Mouse (Mus musculus) embryonic facial prominence, embryonic 10.5 days (tissue): ENCODE results near the gene Glrx5. TPM values are rescaled to one million over a fixed set of nuclear protein-coding genes. Genes with fewer than 3 reads are reported as not detected.
A peak's percentile ranks its signal among the peaks of the same experiment; 100 is the strongest.

Experiments
- DNase-seq: peaks from one replicate; pipeline ENCODE4 v3.0.0-alpha.2; 2017; ENCODE audit warnings: low spot score
- H3K27ac ChIP-seq: fragments of 300-500 bp; sonication (generic); replicated peaks from 2 replicates; pipeline ENCODE4 v1.5.1; 2016; ENCODE audit warnings: mild to moderate bottlenecking
- H3K27me3 ChIP-seq: fragments of 300-500 bp; sonication (generic); replicated peaks from 2 replicates; pipeline ENCODE4 v1.6.1; 2016; ENCODE audit warnings: low read depth, mild to moderate bottlenecking; ENCODE audit not compliant: poor library complexity, severe bottlenecking
- H3K36me3 ChIP-seq: fragments of 300-500 bp; sonication (generic); replicated peaks from 2 replicates; pipeline ENCODE4 v1.6.1; 2016; ENCODE audit warnings: mild to moderate bottlenecking, moderate library complexity
- H3K4me1 ChIP-seq: fragments of 300-500 bp; sonication (generic); 2 replicates; pipeline ENCODE4 v1.6.1; 2016
- H3K4me3 ChIP-seq: fragments of 300-500 bp; sonication (generic); 2 replicates; pipeline ENCODE4 v1.5.1; 2016; ENCODE audit warnings: mild to moderate bottlenecking, moderate library complexity
- H3K9me3 ChIP-seq: fragments of 300-500 bp; sonication (generic); 2 replicates; pipeline ENCODE4 v1.6.1; 2016; ENCODE audit warnings: mild to moderate bottlenecking
- WGBS: fragments of 180-500 bp; shearing (Covaris S2); methylation state at CpG from one replicate; pipeline ENCODE4 v1.1.7; 2016; 5-methylcytosine and 5-hydroxymethylcytosine counted together
- polyA plus RNA-seq: library from polyadenylated mRNA; unstranded; fragments of >200 nt; fragmentation: Nextera tagmentation; extraction: Ambion mirVana; gene quantifications from 2 replicates; pipeline ENCODE4 v1.2.1, GENCODE M21; 2016

The Glrx5 gene
- polyA plus RNA-seq, 1 experiment from 2014 or later, result 218 TPM

- no peak overlapping the region for H3K4me3 ChIP-seq
- no peaks in the 10 kb centered on the region for H3K27me3 ChIP-seq
- H3K4me1 ChIP-seq, result peaks cover 9% of the 10 kb centered on the region
- no peak for DNase-seq
- no peaks in the 10 kb centered on the region for H3K36me3 ChIP-seq
- 90% methylated on average over 7 of the region's 7 CpGs for WGBS
- H3K9me3 ChIP-seq, result no peaks in the 10 kb centered on the region
- H3K27ac ChIP-seq, result no peak overlapping the region
Measured at GRCm38 (mm10) chr12:105065119-105065518, 32.6 kb downstream of the Glrx5 start.

GRCm38 (mm10) chr12:105066523-105066922, 34.0 kb downstream of the Glrx5 start:
- WGBS, result 84% methylated on average over 10 of the region's 10 CpGs
- Histone ChIP-seq H3K36me3 (no peaks in the 10 kb centered on the region), H3K4me1 (peaks cover 9% of the 10 kb centered on the region), H3K27me3 (no peaks in the 10 kb centered on the region), H3K4me3 (no peak overlapping the region), H3K9me3 (no peaks in the 10 kb centered on the region), H3K27ac (no peak overlapping the region)
- no peak for DNase-seq

- WGBS, result 81% methylated on average over 5 of the region's 5 CpGs
- Histone ChIP-seq H3K9me3 (no peaks in the 10 kb centered on the region), H3K27me3 (no peaks in the 10 kb centered on the region), H3K4me3 (no peak overlapping the region), H3K27ac (no peak overlapping the region), H3K4me1 (0 out of 2 replicates have a peak, but pooled peaks cover 3% of the 10 kb centered on the region), H3K36me3 (no peaks in the 10 kb centered on the region)
- DNase-seq, result no peak
Measured at GRCm38 (mm10) chr12:105068911-105069310, 36.4 kb downstream of the Glrx5 start.

- 0 out of 2 replicates have a peak, but pooled peaks cover 6% of the 10 kb centered on the region for H3K27me3 ChIP-seq
Measured at GRCm38 (mm10) chr12:105073708-105074107, 41.2 kb downstream of the Glrx5 start.

GRCm38 (mm10) chr12:105075496-105075895, 43.0 kb downstream of the Glrx5 start:
- peaks cover 8% of the 10 kb centered on the region for H3K4me1 ChIP-seq
- peak; percentile 29 for DNase-seq
- no peak overlapping the region; the same call in 1 of the 2 replicates for H3K27ac ChIP-seq
- no peak overlapping the region for H3K4me3 ChIP-seq
- no peaks in the 10 kb centered on the region for H3K36me3 ChIP-seq
- H3K27me3 ChIP-seq, result 0 out of 2 replicates have a peak, but pooled peaks cover 6% of the 10 kb centered on the region
- WGBS, result 64% methylated on average over 7 of the region's 7 CpGs
- H3K9me3 ChIP-seq, result no peaks in the 10 kb centered on the region

More at GRCm38 (mm10) chr12:105073708-105074107, 41.2 kb downstream of the Glrx5 start:
- Histone ChIP-seq H3K36me3 (no peaks in the 10 kb centered on the region), H3K27ac (no peak overlapping the region), H3K4me3 (no peak overlapping the region), H3K9me3 (no peaks in the 10 kb centered on the region), H3K4me1 (peaks cover 8% of the 10 kb centered on the region)
- 37% methylated on average over 9 of the region's 9 CpGs for WGBS
- DNase-seq, result peak; percentile 27

GRCm38 (mm10) chr12:105076511-105076910, 44.0 kb downstream of the Glrx5 start:
- no peak overlapping the region for H3K4me3 ChIP-seq
- H3K27me3 ChIP-seq, result 0 out of 2 replicates have a peak, but pooled peaks cover 6% of the 10 kb centered on the region
- no peak for DNase-seq
- no peaks in the 10 kb centered on the region for H3K9me3 ChIP-seq
- WGBS, result 54% methylated on average over 3 of the region's 3 CpGs
- H3K36me3 ChIP-seq, result no peaks in the 10 kb centered on the region
- peaks cover 8% of the 10 kb centered on the region for H3K4me1 ChIP-seq
- H3K27ac ChIP-seq, result no peak overlapping the region; the same call in 1 of the 2 replicates

- Histone ChIP-seq H3K36me3 (no peaks in the 10 kb centered on the region), H3K27me3 (0 out of 2 replicates have a peak, but pooled peaks cover 6% of the 10 kb centered on the region), H3K27ac (no peak overlapping the region), H3K4me3 (no peak overlapping the region), H3K9me3 (no peaks in the 10 kb centered on the region), H3K4me1 (peaks cover 8% of the 10 kb centered on the region)
- DNase-seq, result no peak
- 88% methylated on average over 2 of the region's 2 CpGs for WGBS
Measured at GRCm38 (mm10) chr12:105077232-105077631, 44.7 kb downstream of the Glrx5 start.

GRCm38 (mm10) chr12:105084171-105084570, 51.7 kb downstream of the Glrx5 start:
- Histone ChIP-seq H3K4me3 (no peak overlapping the region), H3K27me3 (no peaks in the 10 kb centered on the region), H3K9me3 (no peaks in the 10 kb centered on the region), H3K27ac (no peak overlapping the region), H3K4me1 (peaks cover 5% of the 10 kb centered on the region), H3K36me3 (no peaks in the 10 kb centered on the region)
- DNase-seq, result no peak
- 74% methylated on average over 5 of the region's 5 CpGs for WGBS

- DNase-seq, result no peak
- no peaks in the 10 kb centered on the region for H3K27me3 ChIP-seq
- H3K27ac ChIP-seq, result no peak overlapping the region
- peaks cover 8% of the 10 kb centered on the region for H3K4me1 ChIP-seq
- no peaks in the 10 kb centered on the region for H3K36me3 ChIP-seq
- H3K9me3 ChIP-seq, result no peaks in the 10 kb centered on the region
- WGBS, result 85% methylated on average over 6 of the region's 6 CpGs
- H3K4me3 ChIP-seq, result no peak overlapping the region
Measured at GRCm38 (mm10) chr12:105084816-105085215, 52.3 kb downstream of the Glrx5 start.

GRCm38 (mm10) chr12:105085296-105085695, 52.8 kb downstream of the Glrx5 start:
- Histone ChIP-seq H3K9me3 (no peaks in the 10 kb centered on the region), H3K36me3 (no peaks in the 10 kb centered on the region)
- WGBS, result 88% methylated on average over 12 of the region's 12 CpGs

GRCm38 (mm10) chr12:105086781-105087180, 54.3 kb downstream of the Glrx5 start:
- H3K27me3 ChIP-seq, result no peaks in the 10 kb centered on the region
- no peak overlapping the region for H3K4me3 ChIP-seq
- no peaks in the 10 kb centered on the region for H3K9me3 ChIP-seq
- DNase-seq, result no peak
- peaks cover 8% of the 10 kb centered on the region for H3K4me1 ChIP-seq
- no peak overlapping the region for H3K27ac ChIP-seq
- WGBS, result 96% methylated on average over 6 of the region's 6 CpGs
- H3K36me3 ChIP-seq, result no peaks in the 10 kb centered on the region

More at GRCm38 (mm10) chr12:105085296-105085695, 52.8 kb downstream of the Glrx5 start:
- H3K27me3 ChIP-seq, result no peaks in the 10 kb centered on the region
- peaks cover 8% of the 10 kb centered on the region for H3K4me1 ChIP-seq
- no peak overlapping the region for H3K4me3 ChIP-seq
- no peak for DNase-seq
- H3K27ac ChIP-seq, result no peak overlapping the region

GRCm38 (mm10) chr12:105087353-105087752, 54.9 kb downstream of the Glrx5 start:
- DNase-seq, result no peak
- H3K27ac ChIP-seq, result no peak overlapping the region

GRCm38 (mm10) chr12:105089231-105089630, 56.7 kb downstream of the Glrx5 start:
- H3K4me1 ChIP-seq, result peaks cover 24% of the 10 kb centered on the region
- H3K4me3 ChIP-seq, result no peak overlapping the region
- peak; percentile 28 for DNase-seq
- no peak overlapping the region for H3K27ac ChIP-seq
- 54% methylated on average over 5 of the region's 5 CpGs for WGBS
- no peaks in the 10 kb centered on the region for H3K27me3 ChIP-seq
- H3K36me3 ChIP-seq, result no peaks in the 10 kb centered on the region
- no peaks in the 10 kb centered on the region for H3K9me3 ChIP-seq

More at GRCm38 (mm10) chr12:105087353-105087752, 54.9 kb downstream of the Glrx5 start:
- peaks cover 8% of the 10 kb centered on the region for H3K4me1 ChIP-seq
- no peak overlapping the region for H3K4me3 ChIP-seq
- 80% methylated on average over 3 of the region's 3 CpGs for WGBS
- H3K9me3 ChIP-seq, result no peaks in the 10 kb centered on the region
- no peaks in the 10 kb centered on the region for H3K36me3 ChIP-seq
- no peaks in the 10 kb centered on the region for H3K27me3 ChIP-seq
